Mouse (Mus musculus) bone marrow, adult 2 months (tissue): Measurements from ENCODE around the gene Cacna1d.

ENCODE experiments used
- CTCF ChIP-seq: fragments of 200-500 bp; IDR thresholded peaks from 2 replicates; pipeline ENCODE4 v1.5.1; 2011; ENCODE audit warnings: low read length, control low read depth; ENCODE audit not compliant: control insufficient read depth, insufficient read depth
- POLR2A ChIP-seq: fragments of 200-500 bp; IDR thresholded peaks from 2 replicates; pipeline ENCODE4 v1.6.1; 2011; ENCODE audit warnings: low read depth, mild to moderate bottlenecking, control low read depth, low read length, borderline replicate concordance; ENCODE audit not compliant: control insufficient read depth

GRCm38 (mm10) chr14:30270350-30270749 lies 220.9 kb downstream of the Cacna1d start:
- no peak for TF ChIP-seq CTCF
- TF ChIP-seq POLR2A, result no peak
